Mouse (Mus musculus) CD4-positive, CD25-positive, alpha-beta regulatory T cell, adult 4 months (primary cell): ENCODE data around the gene Slc16a10. TPM values are rescaled to one million over a fixed set of nuclear protein-coding genes. Genes with fewer than 3 reads are reported as not detected.

Experiments used
- ATAC-seq: one replicate; pipeline ENCODE4 v1.8.0; 2017
- polyA plus RNA-seq, 2 experiments: library from polyadenylated mRNA; unstranded; fragments of 100-300 nt; shearing (Covaris generic); gene quantifications; one replicate each; pipeline ENCODE4 v1.2.1; 2017

Gene Slc16a10
- polyA plus RNA-seq, 2 experiments from 2014 or later: 2.5 to 3.0 TPM

DNA sequence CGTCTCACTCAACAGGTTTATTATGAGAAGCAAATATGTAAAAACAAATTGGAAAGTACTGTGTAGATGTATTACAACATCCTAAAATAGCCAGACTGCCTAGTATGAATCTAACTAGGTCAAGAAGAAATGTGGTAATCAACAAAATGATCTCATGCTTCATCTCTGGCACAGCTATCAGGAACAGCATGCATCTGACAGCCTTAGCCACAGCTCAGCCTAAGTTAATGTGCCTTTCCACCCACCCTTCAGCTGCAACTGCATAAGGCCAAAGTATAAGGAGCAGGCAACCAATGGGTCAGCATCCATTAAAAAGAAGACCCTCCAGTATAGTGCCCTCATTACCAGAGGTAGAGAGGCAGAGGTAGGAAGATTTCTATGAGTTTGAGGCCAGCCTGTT lies 34.1 kb downstream of the Slc16a10 start:
- no peak for ATAC-seq

DNA sequence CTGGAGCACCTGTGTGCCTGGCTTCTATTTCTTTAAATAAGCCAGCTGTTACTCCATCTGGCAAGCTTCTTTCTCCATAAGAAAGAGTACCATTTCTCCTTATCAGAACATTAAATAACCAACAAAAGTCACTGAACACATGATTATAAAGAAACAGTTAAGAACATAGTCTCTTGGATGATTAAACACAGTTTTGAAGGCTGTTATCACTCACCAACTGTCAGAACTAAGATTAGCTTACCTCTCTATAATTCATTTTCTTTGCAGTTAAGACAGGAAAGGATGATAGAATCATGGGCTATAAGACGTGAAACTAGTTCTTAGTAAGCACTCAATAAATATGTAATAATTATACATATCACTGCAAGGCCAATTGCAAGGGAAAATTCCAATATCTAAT lies 36.9 kb downstream of the Slc16a10 start:
- ATAC-seq: no peak

DNA sequence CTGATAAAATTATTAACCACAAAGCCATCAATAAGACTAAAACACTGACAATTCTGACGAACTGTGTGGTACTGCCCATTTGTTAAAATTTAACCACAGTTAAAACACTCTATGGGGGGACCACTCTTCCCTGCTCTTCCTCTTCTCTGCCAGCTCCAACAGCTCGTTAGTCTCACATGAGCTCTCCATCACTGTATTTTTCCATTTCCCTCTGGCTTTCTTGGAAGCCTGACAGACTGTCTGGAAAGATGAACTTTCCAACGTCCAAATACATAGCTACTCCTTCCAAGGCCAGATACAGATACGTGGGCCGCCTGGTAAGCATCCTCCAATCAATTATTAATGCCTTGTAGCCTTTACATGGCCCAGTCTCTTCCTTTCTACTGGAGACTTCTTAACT lies 38.3 kb downstream of the Slc16a10 start:
- no peak for ATAC-seq

DNA sequence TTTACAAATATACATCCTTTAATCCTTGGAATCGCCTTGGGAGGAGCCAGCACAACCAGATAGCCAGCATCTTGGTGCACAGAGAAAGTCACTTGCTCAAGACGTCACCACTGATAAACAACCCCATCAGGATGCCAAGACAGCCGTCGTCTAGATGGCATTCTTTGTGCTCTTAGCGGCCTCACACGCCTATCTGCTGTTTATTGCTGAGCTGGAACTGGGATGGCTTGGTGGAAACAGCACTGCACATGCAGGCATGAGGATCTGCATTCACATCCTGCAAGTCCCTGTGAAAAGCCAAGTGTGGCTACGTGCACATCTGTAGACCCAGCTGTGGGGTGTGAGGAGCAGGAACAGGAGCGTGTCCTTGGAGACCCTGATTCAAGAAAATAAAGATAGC lies 39.1 kb downstream of the Slc16a10 start:
- no peak for ATAC-seq

DNA sequence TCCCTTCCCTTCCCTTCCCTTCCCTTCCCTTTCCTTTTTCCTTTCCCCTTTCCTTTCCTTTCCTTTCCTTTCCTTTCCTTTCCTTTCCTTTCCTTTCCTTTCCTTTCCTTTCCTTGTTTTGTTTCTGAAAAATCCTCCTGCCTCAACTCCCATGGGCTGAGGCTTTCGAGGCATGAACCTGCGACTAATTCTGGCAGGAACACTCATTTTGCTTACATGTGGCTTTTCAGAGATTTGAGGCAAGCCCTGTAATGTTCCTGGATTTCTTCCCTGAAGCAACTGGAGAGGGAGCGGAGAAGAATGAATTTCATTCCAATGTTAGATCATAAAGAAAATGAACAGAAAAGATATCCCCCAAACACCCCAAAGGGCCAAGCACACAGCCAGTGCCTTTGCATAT lies 39.9 kb downstream of the Slc16a10 start:
- ATAC-seq: no peak

DNA sequence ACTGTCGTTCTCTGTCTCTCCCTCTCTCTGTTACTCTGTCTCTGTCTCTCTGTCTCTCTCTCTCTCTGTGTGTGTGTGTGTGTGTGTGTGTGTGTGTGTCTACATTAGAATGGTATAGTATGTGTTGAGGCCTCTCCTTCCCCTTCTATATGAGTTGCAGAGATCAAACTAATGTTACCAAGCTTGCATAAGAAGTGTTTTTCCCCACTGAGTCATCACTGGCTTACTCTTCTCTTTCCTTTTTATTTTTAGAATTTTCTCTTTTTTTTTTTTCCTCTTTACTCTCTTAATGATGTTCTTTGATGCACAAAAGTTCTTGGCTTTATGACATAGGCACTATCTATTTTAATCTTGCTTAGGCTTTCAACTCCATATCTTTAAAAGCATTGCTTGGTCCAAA lies 43.6 kb downstream of the Slc16a10 start:
- ATAC-seq: no peak

DNA sequence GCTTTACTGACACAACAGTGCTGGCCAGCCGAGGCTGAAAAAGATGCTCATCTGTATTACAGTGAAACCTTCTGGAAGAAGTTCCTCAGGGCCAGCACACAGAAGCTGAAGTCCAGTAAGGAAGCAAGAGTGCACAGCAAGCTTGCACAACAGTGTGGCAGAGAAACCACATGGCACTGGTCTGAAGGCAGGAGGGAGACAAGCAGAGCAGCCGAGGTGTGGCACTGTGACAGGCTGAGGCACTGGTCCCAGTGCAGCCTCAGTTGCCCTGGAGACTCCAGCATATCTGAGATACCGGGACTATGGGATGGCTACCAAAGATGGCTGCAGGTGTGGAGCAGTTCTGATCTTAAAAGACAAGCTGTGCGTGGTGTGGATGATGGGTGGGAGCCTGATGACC lies 44.5 kb downstream of the Slc16a10 start:
- no peak for ATAC-seq

DNA sequence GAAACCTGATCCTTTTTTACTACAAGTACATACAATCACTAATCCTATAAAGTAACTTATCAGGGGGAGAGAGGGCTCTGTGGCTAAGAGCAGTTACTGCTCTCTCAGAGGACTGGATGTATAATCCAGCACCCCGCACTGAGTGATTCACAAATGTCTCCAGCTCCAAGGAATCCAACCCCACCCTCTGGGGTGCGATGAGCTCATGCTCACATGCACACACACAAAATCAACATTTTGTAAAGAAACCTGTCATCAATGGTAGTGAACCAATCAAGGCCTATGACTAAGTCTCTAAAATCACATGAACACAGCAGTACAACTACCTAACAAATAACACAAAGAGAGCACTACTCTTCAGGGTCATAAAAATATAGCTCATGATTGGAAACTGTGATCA lies 47.3 kb downstream of the Slc16a10 start:
- no peak for ATAC-seq

DNA sequence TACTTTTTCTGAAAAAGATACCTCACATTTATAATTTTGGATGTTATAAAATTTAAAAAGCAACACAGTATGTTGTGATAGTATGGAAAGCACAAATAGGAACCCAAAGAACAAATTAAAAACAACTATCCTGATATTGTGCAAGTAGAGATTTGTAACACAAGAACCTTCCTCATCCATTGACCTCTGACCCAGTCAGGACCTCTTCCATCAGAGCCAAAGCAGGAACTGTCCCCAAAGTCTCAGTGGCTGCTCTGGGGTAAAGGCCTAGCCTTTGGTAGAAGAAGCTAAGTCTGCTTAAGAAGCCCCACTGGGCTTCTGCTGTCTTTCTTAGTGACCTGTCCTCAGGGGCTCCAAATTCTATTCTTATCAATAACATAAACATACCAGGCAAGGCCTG lies 48.5 kb downstream of the Slc16a10 start:
- no peak for ATAC-seq

DNA sequence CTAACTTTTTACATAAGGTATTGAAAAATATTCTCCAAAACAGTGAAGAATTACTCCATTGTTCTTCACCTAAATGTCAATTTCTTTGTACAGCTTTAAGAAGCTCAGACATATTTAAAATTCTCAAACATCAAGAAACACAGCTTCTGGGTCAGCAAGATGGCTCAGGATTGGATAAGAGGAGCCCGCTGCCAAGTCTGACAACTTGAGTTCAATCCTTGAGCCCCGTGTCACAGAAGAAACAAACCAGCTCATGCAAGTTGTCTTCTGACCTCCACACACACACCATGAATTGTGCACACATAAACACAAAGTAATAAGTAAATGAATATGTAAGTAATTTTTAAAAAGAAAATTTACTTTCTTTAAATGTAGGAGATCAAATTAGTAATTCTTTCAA lies 50.6 kb downstream of the Slc16a10 start:
- no peak for ATAC-seq

DNA sequence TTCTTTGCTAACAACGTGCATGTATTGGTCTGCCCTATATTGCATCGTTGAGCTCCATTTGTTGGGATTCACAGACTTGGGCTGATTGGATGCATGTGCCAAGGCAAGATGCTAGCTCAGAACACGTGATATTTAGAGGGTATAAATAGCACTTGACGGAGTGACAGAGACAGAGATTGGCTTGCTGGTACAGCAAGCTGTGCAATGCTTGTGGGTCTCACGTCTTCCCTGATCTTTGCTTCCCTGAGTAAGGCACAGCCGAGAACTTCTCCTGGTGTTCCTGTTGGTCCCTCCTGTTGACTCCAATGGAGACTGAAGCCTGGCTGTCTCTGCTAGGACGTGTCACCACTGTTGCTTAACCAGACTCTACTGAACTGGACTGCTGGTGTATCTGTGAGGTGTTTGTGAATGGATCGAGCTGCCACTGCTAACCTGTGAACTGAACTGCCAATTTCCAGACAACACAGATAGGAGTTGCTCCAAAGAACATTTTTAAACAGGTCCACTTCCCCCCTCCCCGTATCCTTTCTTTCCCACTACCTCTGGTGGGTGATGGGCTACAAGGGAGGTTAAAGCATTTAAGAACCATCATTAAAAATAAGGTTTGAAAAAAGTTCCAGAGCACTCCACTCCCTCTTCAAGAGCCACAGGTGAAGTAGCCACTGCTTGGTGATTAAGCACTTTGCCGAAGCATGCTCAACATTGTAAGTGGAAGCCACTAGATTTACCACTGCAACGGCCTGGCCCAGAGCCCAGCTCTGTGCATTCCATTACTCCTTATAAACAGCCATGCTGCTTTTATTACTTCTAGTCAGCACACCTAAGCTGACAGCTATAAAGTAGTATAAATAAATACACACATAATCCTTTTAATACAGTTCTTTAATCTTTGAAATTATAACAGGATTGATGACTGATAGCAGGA lies 51.3 kb downstream of the Slc16a10 start:
- no peak for ATAC-seq

DNA sequence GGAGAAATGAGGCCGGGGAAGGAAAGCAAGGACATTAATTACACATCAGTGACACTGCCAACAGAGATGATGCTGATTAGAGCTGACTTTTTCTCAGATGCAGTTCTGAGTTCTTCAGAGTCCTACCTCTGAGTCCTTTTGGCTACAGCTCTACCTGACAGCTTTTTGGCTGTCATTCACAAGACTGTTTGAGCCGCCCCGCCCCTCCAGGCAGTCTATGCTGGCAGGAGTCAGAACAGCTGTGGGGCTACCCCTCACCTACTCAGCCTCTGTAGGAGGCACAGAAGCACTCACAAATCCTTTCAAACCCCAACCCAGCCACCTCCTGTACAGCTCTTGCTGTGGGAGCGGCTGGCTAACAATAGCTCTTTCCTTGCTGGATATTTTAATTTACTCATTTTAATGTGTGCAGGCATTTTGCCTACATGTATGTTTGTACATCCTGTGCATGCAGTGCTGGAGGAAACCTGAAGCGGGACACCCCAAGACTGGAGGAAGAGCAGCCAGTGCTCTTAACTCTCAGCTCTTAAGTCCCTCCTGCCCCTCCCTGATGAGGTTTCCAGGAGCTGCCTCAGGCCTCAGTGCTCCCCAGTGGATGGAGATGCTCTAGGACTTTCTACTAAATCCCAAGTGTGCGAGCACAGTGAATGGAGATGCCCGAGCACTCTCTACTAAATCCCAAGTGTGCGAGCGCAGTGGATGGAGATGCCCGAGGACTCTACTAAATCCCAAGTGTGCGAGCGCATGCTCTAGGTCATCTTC lies 57.5 kb downstream of the Slc16a10 start:
- no peak for ATAC-seq

DNA sequence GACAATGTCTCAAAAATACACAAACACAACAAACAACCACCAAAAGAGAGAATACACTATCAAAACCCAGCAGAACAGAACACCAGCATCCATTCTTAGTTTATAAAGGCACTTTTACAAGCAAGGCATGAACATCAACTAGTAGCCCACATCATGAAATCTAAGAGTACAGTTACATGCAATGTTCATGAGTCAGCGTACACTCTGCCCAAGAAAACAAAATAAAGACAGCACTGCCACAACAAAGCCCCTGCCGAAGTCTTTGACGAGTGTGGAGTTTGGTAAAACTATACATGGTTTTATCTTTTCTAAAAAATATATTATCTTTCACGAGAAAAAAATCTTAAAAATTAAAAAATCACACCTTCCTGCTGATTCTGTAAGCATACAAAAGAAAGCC lies 58.5 kb downstream of the Slc16a10 start:
- no peak for ATAC-seq

DNA sequence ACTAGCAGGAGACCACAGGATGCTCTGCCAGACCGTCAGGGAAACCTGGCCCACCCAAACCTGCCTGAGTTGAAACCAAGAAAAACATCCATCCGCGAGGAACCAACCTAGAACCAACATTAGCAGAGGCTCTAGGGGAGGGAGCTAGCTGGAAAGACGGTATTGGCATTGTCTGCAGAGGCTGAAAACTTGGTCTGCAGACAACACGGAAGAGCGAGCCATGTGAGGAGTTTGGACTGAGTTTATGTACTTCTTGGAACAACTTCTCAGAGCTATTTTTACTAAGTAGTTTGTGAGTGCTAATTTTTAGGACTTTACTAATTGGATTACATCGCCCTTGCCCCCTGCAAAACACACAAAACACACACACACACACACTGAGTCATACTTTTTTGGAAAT lies 59.4 kb downstream of the Slc16a10 start:
- ATAC-seq: no peak

DNA sequence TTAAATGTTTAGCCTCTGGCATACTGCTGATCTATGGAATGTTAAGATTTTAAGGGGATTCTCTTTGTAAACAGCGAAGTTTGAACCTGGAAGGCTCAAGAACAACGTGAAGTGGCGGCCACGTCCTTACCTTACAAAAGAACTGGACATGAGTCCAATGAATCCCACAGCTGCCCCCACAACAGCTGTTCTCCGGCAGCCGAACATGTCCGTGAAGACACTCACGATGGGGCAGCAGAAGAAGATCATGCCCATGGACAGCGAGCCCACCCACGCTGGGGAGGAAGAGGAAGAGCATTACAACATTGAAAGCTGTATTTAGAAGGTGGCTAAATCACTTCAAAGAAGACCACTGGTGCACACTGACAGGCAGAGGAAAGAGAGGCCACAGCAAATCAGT lies 61.5 kb downstream of the Slc16a10 start:
- ATAC-seq: no peak

DNA sequence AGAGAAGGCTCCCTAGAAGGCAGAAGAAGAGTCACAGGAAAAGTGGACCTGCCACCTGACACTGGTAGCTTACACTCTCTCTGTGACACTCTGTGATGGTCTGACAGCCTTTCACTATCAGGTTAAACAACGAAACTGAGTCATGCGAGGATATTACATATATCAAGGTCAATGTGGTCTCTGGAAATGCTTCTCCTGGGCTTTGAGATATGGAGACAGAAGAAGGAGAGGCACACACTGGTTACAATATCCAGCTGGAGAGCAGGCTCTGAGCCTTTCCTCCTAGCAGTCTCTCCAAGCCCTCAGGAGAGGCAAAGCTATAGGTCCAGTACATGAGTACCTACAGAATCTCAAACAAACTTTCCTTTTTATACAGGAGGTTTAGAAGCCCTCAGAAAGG lies 62.8 kb downstream of the Slc16a10 start:
- ATAC-seq: no peak

DNA sequence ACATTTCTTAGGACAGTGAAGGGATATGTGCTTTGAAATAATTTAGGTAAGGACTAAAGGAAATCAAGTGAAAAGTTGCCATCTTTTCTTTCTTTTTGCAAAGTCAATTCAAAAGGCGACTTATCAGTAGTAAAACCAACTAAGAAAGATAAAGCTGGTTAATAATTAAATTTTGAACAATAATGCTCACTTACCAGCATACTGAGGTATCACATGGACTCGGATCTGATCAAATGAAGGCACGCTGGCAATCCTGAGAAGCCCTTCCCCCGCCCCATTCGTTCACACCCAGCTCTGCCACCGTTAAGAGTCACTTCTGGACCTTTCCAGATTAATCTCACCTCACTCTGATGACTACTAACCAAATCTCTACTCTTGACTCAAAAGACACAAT lies 64.1 kb downstream of the Slc16a10 start:
- no peak for ATAC-seq

DNA sequence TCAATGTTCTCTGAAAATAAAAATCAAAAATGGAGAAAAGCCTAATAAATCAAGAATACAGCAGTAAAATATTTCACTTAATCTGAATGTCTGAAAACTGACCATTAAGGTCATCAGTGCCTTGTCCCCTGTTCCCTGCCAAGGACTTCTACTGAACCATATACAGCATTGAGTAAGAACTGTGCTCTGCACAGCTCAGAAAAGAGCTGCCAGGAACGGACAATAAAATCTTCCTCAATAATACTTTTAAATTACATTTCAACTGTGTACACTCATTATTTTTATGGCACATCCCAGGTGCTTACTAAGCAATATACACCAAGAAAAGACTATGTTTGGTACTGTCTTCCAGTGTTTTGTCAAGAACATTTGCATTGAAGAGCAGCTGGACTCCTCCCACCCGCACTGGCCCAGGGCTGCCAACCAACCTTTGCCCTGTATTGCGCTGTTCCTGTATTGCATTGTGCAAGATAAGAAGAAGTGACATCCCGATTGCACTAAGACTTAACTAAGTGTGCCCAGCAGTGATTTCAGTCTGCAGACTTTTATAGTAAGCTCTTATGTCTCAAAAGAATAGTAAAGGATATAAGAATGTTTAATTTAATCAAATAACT lies 64.6 kb downstream of the Slc16a10 start:
- no peak for ATAC-seq

DNA sequence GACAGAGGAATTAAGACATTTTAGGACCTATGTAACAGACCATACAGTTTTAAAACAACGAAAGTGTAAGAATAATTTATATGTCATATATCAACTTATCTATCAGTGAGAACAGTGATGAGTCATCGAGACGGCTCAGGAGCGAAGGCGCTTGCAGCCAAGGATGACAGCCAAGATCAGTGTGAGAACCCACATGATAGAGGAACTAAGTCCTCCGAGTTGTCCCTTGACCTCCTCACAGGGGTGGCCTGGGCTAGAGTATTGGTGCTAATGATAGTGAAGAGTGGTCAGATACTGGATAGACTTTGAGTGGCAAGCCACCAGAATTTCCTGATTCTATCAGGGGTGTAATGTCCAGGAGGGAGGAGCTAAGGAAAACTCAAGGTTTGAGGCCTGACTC lies 68.5 kb downstream of the Slc16a10 start:
- no peak for ATAC-seq

DNA sequence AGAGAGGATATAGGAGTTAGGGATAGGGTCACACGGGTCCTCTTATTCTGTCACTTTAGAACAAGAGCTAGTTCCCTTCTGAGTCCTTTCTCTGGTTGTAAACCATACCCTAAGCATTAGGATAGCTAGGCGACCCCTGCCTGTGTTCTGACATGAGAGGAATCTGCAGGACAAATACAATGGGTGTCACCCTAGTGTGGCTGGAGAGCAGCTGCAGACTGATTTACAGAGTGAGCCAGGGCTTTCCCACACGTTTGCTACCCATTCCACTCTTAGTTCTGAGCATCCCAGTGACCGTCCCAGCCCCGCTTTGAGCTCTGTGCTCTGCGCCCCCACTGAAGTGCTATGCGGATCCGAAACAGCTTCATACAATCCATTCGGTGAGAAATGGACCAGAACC lies 71.4 kb downstream of the Slc16a10 start:
- no peak for ATAC-seq

DNA sequence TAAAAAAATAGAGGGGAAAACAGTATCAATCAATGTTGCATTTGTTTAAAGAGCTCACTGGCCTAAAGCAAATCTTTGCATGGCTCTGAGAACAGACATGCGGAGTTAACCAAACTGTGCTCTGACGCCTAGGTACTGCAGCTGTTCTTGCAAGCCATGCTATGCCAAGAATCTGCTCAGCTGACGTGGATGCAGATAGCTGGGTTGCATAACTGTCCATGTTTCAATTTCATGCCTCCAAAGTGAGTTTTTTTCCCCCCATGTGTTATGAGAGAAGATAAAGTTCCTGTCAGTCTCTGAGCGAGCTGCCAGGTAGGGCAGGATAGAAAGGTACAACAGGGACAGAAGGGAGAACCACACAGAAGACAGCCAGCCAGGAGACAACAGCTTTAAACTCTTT lies 72.8 kb downstream of the Slc16a10 start:
- ATAC-seq: no peak

DNA sequence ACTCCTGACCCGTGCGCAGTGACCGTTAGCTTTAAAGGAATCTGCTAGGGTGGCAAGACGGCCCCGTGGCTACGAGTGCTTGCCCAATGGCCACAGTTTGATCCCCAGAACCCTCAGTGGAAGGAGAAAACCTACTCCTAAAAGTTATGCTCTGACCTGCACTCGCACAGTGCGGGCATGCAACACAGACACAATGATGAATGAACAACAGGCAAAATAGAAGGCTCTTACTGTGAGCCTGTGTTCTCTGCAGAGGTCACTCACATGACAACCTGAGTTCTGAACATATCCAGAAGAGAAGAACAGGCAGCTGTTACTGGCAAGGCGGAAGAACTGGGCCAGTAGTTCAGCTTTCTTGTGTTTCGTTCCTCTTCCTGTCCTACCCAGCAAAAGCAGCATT lies 73.5 kb downstream of the Slc16a10 start:
- ATAC-seq: no peak

DNA sequence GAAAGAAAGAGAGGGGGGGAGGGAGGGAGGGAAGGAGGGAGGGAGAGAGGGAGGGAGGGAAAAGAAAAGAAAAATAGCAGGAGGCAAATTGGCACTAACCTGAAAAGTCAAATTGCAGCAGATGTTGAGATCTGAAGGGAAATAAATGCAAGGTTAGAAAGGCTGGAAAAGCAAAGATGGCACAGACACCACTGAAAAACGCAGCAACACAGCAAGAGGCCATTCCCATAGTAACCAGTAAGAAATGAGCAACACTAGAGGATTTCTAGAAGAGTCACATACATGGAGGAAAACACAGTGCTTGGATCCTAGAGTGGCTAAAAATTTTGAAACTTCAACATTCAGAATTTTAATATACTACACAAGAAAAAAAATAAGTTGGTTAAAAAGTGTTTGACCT lies 74.5 kb downstream of the Slc16a10 start:
- ATAC-seq: no peak

DNA sequence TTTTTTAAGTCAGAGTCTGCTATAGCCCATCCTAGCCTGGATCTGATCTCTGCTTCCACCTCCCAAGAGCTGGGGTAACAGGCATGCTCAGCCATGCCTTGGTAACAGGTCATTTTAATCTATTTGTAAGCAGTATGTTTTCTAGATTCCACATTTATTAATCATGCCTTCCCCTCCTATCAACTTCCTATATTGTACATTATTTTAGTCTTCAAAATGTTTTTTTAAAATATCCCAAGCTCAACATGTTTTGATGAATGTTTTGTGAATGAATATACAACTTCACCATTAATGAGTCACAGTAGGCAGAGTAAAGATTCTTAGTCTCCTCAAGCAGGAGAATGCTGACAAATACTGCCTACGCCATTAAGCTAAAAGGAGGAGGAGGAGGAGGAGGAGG lies 75.0 kb downstream of the Slc16a10 start:
- no peak for ATAC-seq
